Mouse (Mus musculus) thymus, postnatal 25 days (tissue): ENCODE measurements around the gene Ywhag.

ENCODE experiments used
- DNase-seq: peaks from one replicate; pipeline ENCODE4 v3.0.0; 2022

Ywhag gene

DNA sequence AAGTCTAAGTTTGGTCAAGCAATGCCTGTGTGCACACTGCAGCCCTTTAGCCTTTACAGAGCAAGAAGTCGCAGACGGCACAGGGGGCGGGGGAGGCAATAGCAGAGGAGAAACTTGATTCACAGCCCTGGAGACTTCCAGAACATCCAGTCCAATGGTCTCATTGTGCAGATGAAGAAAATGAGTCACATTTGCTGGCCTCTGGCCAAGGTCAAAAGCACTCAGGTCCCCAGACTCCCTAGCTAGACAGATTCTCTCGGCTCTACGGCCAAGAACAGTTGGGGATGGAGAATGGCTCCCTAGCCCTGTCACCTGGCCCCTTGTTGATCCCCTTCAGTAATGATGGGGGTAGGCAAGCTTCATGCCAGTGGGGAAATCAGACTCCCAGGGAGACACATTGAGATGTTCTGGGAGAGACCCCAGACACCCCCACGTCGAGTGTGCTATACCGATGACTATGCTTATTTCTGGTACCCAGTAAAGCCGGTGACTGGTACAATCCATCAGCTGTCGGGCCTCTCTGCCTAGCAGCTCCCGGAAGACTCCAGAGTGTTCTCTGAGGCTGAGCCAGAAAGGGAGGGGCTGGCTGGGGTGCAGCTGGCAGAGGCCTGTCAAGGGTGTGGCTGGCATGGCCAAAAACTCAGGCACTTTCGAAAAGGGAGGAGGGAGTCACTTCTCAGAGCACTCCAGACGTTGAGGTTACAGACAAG is 54.8 kb downstream of the Ywhag start:
- no peak for DNase-seq

DNA sequence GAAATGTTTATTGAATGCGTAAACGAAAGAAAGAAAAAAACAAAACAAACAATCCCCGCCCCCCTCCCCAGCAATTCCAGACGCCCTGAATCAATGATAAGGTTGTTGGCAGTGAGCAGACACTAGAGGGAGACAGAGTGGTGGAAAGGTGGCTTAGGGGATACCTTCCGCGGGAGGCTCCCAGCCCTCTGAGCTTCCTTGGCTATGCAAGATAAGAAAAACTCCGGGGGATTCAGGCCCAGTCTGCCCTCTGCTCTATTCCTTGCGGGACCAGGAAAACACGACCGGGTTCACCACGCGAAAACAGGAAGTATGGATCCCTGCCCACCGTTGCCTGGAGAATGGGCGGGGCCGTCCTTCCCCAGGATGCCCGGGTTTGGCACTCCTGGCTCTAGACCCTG is 56.6 kb downstream of the Ywhag start:
- DNase-seq: peak; percentile 26

DNA sequence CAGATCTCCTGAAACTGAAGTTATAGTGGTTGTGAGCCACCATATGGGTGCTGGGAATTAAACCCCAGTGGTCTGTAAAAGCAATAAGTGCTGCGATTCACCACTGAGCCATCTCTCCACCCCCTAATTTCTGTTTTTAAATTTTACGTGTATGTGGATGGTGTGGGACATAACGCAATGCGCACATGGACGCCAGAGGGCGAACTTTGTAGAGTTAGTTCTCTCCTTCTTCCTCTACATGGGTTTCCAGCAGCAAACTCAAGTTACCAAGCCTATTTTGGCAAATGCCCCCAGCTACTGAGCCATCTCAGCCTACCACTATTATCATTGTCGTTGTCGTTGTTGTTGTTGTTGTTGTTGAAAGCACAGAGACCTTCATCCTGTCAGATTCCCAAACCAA is 57.2 kb downstream of the Ywhag start:
- DNase-seq: peak; percentile 48

DNA sequence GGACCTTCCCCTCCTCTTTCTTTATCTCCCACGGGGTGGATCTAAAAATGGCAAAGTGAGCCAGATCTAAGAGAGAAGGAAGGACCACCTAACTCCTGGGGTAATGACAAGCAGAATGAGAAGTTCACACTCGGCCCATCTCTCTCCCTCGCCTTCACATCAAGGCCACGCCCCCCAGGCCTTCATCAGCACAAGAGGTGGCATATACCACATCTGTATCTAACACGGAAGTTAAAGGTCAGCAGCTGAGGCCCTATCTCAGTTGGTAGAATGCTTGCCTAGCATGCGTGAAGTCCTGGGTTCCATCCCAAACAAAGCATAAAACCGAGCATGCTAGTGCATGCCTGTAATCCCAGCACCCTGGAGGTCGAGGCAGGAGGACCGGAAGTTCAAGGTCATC is 60.7 kb downstream of the Ywhag start:
- DNase-seq: no peak

DNA sequence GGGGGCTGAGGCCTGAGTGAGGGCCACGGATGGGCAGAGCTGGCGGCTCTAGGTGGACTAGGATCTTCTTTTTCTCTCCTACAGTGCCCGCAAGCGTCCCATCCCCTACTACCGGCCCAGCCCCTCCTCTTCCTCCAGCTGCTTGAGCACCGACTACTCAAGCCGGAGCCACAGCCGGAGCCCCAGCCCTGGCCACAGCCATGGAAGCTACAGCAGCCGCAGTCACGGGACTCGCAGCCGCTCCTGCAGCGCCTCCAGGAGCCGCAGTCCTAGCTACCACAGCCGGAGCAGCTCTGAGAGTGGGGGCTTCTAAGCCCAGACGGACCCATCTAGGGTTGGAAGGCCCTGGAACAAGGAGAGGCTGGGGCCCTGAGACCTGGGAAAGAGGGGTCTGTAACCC is 61.4 kb downstream of the Ywhag start:
- no peak for DNase-seq

DNA sequence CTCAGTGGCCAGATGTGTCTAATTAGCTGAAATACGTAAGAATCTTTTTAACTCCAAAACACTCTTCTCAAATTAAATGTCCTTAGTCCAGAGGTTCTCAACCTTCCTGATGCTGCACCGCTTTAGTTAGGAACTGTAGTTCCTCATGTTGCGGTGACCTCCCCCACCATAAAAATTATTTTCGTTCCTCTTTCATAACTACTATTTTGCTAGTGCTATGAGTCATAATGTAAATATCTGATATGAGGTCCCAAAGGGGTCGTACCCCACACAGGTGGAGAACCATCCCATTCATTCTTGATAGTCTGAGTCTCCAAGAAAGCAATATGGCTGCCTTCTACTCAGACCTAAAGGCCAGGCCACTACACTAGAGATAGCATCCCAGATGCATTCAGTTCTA is 63.9 kb downstream of the Ywhag start:
- no peak for DNase-seq

DNA sequence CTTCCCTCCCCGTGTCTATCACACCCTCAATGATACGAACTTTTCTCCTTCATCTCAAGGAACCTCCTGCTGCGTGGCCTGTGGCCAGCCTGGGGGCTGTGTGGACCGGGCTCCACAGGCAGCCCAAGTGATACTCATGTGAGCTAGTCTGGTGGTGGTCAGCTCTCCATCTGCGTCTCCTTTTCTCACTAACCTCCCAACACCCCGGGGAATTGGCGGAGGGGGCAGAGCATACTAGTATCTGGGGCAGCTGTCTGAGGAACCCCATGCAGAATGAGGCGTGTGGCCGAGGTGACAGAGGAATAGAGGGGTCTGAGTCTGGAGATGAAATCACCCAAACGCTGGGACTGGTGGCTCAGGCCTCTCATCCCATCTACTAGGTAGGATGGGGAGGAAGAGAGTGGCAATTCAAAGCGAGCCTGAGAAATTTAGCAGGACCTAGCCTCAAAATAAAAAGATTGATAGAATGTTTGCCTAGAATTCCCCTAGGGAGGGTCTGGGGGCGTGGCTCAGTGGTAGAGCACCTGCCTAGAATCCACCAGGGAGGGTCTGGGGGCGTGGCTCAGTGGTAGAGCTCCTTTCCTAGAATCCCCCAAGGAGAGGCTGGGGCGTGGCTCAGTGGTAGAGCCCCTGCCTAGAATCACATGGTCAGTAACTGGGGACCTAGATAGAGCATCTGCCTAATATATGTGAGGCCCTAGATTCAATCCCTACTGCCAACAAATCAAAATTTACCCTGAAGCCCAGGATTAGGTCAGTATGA is 64.6 kb downstream of the Ywhag start:
- DNase-seq: no peak

DNA sequence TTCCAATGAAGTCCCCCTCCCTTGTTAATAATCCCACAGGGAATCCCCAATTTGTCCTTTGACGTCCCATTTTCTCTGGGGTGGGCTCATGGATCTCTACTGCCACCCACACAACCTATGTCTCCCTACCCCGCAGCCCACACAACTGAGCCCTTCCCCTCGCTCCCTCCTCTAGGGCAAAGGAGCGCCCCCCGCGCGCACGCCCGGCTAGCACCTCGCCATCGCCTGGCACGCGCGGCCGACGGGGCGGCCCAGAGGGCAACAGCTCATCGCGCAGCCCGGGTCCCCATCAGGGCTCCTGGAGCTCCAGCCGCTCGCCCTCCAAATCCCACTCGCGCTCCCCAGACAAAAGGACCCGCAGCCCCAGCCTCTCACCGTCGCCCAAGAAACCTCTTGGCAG is 65.8 kb downstream of the Ywhag start:
- no peak for DNase-seq

DNA sequence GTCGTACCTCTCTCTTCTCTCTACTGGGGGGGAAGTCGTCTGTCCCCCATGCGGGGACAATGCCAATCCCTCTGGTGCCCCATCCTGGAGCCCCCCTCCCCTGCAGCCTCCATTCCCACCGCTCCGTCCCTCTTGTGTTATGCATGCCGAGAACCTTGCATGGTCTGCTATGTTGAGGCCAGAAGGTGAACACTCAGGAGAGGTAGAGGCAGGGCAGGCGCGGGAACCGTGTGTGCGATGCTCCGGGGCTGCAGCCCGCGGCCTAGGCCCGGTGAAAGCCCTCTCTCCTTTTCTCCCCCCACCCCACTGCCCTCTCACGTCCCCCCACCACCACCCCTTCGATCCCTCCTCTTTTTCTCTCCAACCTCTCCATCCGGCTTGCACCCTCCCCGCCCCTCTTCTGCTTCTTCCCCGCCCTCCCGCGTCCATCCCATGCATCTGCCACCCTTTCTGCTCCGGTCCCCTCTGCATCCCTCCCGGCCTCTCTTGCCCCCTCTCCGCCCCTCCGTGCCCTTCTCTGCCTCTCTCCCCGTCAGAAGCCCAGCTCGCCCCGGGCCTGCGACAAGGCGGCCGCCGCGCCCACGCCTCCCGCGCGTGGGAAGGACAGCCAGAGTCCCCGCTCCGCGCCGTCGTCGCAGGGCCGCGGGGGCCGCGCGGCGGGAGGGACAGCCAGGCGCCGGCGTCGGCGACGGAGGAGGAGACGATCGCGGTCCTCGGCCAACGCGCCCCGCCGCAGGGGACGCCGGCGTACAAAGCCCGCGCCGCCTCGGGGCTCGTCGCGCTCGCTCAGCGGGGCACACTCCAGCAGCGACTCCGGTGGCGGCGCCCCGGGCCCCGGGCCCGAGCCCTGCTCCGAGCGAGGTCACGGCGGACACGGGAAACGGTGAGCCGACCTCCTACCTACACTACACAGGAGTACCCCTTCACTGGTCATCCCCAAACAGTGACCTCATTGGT is 66.5 kb downstream of the Ywhag start:
- DNase-seq: peak; percentile 12

DNA sequence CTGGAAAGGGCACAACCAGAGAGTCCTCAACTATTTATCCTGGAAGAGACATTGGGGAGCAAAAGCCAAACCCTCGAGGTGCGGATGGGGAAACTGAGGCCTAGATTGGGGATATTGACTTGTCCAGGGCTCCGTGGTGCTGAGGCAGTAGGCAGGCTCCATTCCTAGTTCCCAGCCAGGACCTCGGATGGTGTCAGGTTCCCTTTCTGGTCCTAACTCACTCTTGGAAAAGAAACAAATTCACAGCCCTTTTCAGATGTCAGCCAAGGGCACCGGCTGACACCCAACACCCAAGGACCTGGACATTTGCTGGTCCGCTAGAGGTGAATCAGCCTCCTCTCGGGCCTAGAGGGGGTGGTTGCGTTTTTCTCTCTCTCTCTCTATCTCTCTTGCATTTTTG is 67.8 kb downstream of the Ywhag start:
- no peak for DNase-seq
